Mouse (Mus musculus) brain, embryonic 18.5 days (tissue): ENCODE results near the gene Celf6.

Source experiments
- DNase-seq: peaks from one replicate; pipeline ENCODE4 v3.0.0-alpha.2; 2012; ENCODE audit warnings: low read depth, low spot score

Celf6 gene

DNA sequence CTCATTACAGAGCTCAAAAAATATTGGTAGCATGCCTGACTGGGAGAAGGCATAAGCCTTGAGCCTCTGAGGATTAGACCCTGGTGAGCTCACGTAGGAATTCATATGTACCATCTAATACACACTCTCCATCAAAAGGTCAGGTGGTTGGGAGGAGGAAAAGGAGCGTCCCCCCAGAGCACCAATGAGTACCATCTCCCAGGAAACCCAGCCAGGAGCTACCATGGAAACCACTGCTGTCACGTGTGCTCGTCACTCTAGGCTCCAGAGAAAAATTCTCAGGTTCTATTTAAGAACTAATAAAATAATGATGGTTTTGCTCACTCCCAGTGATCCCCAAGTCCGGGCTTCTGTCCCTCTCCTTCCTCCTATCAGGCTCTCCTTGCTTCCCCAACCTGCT lies 10.5 kb downstream of the Celf6 start:
- DNase-seq: peak; percentile 60

GRCm38 (mm10) chr9:59588710-59589671 lies 11.3 kb downstream of the Celf6 start:
- DNase-seq: peak; percentile 90

- no peak for DNase-seq
Observed at GRCm38 (mm10) chr9:59589703-59590439, 12.2 kb downstream of the Celf6 start.

DNA sequence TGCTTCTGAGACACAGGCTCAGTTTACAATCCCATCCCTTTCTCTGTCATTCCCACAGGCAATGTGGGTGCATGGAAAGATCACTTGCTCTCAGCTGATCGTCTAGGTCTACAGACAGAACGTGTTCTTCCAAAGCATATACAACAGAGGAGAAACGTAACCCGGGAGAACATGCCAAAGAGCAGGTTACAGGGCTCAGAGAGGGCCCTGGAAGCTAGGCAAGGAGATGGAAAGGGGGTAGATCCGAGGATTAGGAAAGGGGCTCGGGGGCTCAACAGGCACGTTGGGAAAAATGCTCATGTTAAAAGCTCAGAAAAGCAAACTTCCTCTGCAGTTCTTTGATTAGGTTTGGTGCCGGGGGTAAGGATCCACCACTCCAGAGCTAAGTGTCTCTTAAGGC lies 23.9 kb downstream of the Celf6 start:
- DNase-seq: no peak

DNA sequence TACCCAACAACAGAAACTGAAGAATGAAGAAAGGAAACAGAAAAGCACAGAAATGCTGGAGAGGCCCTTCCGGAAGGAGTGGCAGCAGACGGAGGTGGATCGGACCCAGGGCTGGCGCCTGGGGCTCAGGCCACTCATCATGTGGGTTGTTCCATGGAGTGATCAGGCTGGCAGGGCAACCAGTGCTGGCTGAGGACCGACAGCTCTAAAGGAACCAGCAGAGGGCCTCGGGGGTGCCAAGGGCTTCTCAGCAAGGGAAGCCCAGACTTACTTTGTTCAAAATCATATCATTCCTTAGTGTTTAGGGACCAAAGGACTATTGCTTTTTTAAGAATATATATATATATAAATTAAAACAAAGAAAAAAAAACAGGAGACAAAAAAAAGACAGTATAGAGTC lies 28.2 kb downstream of the Celf6 start:
- no peak for DNase-seq

- DNase-seq: no peak
Observed at GRCm38 (mm10) chr9:59610950-59611349, 33.2 kb downstream of the Celf6 start.

- DNase-seq: no peak
Observed at GRCm38 (mm10) chr9:59615797-59616196, 38.1 kb downstream of the Celf6 start.

DNA sequence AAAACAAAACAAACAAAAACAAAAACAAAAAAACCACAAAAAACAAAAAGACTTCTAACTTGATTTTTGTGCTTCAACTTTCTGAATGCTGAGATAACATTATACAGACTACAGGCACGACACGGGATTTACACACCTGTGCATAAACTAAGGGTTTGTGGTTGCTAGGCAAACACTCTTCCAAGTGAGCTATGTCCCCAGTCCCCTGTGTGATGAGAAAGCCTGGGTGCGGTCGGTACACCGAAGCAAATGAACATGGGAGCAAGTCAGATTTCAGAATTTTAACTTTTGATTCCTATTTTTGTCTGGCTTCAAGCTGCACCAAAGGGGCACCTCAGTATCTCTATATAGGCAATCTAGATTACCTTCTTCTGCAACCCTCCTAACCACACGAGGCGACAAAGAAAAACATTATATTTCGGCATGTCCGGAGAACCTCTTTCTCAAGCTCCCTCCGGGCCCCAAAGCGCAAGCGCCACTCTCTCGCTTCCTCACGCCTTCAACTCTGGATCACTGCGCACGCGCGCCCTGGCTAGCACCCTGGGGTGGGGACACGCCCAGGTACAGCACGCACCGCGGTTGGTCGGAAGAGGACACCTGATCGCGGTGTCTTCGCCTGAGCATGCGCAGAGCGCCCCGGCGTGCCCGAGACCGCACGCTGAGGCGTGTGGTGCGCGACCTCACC lies 39.0 kb downstream of the Celf6 start, which contains the start of gene Parp6:
TSS of gene Parp6 (plus strand) at position 663 of the 685 bp plus-strand sequence.
- peak; percentile 98 for DNase-seq

GRCm38 (mm10) chr9:59617307-59617973 lies 39.7 kb downstream of the Celf6 start:
- DNase-seq: no peak

- DNase-seq: no peak
Observed at GRCm38 (mm10) chr9:59638372-59638771, 60.7 kb downstream of the Celf6 start.

GRCm38 (mm10) chr9:59639936-59640335 lies 62.2 kb downstream of the Celf6 start:
- no peak for DNase-seq

DNA sequence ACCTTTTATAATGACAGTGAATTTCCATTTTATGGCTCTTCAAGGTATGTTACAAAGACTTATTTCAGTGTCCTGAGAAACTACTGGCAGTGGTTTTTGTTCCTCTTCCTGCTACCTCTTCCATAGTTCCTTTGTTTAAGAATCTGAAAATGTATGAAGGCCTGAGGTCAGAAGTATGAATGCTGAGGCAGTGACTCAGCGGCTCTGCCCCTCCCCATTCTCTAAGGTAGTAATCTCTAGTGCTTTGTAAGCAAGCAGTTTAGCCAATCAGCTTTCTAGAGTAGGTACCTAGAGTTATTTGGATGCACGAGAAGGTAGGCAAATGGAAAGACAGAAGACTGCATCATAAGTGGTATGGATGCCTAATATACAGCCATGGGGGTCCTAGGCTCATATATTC lies 63.6 kb downstream of the Celf6 start:
- no peak for DNase-seq

DNA sequence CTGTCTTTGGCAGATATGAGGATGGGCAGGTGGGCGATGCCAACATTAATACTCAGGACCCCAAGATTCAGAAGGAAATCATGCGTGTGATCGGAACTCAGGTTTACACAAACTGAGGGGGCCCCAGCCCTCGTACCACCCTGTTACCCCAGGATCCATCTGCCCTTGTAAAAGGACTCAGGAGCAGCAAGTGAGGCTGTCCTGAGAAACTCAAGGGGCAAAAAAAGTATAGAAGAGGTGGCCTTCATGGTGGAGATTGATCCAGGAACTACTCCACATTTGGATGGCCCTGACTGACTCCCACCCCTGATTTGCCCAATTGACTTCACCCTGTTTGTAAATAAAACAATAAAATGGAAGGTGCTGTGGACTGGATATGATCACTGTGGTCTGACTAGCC lies 72.2 kb downstream of the Celf6 start:
- no peak for DNase-seq

DNA sequence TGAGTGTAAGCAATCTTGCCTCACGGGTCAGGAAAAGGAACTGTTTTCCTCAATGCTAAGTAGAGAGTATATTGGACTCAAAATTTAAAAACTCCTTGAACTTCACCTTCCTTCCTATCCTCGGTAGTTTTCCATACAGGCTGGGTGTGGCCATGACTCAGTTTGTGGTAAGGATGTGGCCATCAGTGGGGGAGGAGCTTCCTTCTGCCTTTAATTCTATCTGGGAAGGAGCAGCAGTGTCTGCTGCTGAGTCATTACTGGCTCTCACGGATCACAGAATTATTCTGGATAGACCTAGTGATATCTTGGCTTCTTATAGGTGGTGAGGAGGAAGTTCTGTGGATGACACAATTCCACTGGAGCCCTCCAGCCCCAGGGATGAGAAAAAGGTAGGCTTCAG lies 75.7 kb downstream of the Celf6 start:
- no peak for DNase-seq

DNA sequence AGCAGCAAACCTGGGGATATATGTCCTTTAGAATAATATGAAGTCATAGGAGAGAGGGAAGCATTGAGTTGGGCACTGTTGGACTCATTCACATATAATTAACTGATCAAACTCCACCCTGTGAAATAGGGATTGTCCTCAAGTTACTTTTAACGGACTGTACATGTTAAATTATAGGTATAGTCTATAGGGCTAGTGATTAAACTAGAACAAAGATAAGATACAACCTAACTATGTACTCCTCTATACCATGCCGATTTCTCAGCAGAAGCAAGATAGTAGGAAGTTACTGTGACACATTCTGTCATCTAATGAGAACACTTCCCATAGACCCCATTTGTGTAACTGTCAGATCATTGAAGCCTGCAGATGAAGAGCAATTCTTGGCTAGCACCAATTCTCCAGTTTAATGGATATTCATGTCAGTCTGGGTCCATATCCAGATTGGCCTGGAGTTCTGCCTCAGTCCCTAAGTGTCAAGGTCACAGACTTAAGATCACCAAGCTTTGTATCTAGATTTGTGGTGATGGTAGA lies 76.8 kb downstream of the Celf6 start:
- no peak for DNase-seq

GRCm38 (mm10) chr9:59655958-59656634 lies 78.4 kb downstream of the Celf6 start, which contains the start of gene Pkm:
Gene Pkm, plus strand, starts transcription at chr9:59656368.
- DNase-seq: peak; percentile 96
